Mouse (Mus musculus) thymus, postnatal 25 days (tissue): ENCODE results near the gene Ttll12.

Experiments used
- DNase-seq: peaks from one replicate; pipeline ENCODE4 v3.0.0; 2022

Gene Ttll12

GRCm38 (mm10) chr15:83560941-83561477 is 33.9 kb downstream of the Ttll12 start:
- DNase-seq = no peak

GRCm38 (mm10) chr15:83555161-83555974 is 39.6 kb downstream of the Ttll12 start:
- peak; percentile 91 for DNase-seq

- DNase-seq = no peak
Measured at GRCm38 (mm10) chr15:83553831-83554230, 41.1 kb downstream of the Ttll12 start.

DNA sequence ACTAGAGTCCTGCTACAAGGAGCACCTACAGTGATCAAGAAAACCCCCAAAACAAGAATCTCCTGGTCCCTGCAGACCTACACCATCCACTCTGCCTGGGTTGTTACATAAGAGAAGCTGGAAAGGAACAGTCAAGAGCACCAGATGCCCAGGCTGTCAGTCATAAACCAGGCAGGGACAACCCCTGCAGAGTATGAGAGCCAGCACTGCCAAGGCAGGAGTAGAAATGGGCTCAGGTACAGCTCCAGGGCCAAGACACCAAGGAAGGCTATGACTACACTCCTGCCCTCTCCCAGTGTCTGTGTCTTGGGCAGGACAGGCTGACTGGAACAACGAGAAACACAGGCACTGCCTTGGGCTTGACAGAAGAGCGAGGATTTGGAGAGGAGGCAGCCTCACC is 44.8 kb downstream of the Ttll12 start:
- DNase-seq = no peak

GRCm38 (mm10) chr15:83547144-83547543 is 47.8 kb downstream of the Ttll12 start:
- no peak for DNase-seq

DNA sequence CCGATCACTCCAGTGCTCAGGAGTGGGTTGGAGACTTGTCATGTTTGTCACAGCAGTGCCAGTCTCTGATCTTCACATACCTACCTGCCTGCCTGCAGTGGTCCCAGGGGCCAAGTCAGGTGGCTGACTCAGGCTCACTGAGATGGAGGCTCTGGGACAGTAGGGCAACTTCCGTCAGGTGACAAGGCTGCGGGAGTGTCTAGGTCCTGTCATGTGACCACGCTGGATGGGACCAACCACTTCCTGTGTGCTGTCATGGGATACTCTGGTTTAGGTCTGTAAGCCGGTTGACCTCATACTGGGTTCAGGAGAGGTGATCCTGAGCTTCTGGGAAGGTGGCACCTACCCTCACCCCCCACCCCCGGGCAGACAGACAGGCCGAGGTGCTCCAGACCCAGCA is 48.9 kb downstream of the Ttll12 start:
- DNase-seq = no peak

DNA sequence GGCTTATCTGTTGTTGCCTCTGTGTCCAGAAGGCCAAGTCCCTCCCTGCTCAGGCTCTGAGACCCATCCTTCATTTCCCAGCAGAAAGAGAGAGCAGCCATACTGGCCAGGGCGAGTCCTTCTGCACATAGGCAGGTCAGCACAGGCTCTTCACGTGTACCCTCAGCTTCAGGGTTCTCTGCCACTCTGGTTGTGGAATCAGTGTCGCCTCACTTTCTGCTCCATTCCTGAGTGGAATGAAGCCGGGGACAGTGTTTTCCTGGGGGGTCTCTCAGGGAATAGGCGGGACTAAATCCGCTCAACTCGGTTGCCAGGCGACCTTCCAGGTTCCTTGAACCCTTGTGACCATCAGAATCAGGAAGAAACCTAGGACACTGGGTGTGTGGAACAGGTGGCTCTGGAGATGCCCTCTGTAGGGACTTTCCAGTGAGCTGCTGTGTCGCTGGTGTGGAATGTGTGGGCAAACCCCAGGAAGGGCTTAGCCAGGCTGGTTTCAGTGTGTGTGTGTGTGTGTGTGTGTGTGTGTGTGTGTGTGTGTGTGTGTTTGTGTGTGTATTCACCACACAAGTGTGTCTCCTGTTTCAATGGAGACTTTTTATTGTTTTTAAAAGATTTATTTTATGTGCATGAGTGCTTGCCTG is 53.2 kb downstream of the Ttll12 start:
- DNase-seq = no peak

DNA sequence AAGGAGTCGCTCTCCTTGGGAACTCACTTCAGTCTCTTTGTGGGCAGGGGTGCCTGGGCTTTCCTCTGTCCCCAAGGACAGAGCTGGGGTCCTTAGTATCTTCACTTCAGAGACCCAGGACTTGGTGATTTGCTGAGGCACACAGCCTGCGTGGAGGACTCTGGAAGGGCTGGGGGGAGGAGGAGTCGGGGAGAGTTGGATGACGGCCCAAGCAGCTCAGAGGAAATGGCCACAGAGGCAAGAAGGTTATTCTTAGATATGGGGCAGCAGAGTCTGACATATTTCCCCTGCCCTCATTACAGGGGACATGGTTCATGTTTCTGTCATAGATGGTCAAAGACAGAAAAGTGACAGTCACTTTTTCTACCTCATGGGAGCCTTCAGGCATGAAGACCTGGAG is 55.1 kb downstream of the Ttll12 start:
- DNase-seq = no peak

- DNase-seq = no peak
Measured at GRCm38 (mm10) chr15:83538855-83539254, 56.1 kb downstream of the Ttll12 start.

GRCm38 (mm10) chr15:83535890-83536231 is 59.1 kb downstream of the Ttll12 start:
- DNase-seq = no peak

DNA sequence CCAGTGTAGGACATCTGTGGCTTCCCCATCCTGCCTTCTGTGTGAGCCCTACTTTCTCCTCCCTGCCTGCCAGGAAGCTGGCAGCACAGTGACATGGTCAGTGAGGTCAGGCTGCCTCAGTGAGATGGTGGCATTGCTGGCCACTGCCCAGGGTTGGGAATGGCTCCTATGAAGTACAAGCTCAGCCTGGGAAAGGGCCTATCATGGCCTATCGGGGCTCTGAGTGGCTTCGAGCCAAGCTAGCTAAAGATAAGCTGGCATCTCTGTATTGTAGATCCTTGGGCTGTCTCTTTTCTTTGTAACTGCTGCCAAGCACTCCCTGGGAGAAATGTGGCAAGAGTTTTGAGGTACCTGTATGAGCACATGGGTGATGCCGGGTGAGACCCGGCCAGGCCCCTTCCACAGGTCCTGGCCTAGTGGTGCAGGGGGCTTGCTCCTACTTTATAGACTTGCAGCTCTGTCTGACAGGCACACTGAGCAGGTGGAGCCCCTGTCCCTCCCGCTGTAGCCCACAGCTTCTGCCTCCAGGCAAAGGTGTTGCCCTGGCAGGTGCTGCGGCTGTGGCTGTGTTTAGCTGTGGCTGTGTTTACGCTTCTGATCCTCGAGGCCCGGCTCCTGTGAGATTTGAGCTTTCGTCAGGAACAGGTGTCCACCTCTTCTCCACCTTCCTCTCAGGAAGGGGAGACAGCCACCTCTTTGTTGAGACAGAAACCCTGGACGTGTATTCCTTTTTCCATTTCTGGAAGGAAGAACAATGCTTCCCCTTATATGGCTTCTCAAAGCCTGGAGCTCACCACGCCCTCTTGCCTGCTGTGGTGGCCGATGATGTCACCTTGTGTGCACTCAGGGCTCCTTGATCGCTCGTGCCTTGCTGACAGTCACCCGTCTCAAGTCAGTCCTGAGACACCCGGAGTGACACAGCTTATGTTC is 59.7 kb downstream of the Ttll12 start:
- no peak for DNase-seq

DNA sequence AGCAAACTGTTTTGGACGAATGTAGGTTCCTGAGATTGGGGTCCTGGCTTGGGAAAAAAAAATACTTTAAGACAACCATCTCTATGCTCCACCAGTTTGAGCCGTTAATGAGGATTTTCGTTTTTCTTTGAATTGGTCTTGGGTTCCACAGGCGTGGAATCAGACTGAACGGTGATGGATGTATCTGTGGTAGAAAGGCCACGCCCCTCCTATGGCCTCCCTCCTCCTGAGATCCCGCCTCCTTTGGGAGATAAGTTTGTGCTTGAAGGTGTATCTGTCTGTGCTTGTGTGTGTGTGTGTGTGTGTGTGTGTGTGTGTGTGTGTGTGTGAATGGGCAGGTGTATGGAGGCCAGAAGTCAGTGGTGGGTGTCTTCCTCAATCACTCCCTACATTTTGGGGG is 62.4 kb downstream of the Ttll12 start:
- no peak for DNase-seq

GRCm38 (mm10) chr15:83531961-83532469 is 62.9 kb downstream of the Ttll12 start:
- no peak for DNase-seq

DNA sequence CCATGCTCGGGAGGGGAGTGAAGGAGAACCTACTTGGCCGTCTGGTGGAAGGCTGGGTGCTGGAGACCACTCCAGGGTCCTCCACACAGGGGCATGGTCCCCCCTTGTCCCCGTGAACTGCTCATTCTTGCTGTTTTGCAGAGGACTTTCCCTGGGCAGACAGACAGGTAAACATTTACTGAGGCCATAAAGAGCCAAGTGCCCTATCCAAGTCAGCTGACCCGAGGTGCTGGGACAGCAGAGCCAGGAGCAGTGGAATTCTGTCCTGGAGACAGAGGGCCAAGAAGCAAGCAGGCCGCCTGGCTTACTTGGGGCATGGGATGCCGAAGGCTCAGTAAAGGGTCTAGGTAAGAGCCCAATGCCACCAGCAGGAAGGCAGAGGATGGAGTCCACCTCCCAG is 64.3 kb downstream of the Ttll12 start:
- DNase-seq = no peak

GRCm38 (mm10) chr15:83530233-83530632 is 64.7 kb downstream of the Ttll12 start:
- DNase-seq = no peak

GRCm38 (mm10) chr15:83529765-83530164 is 65.2 kb downstream of the Ttll12 start:
- DNase-seq = no peak

DNA sequence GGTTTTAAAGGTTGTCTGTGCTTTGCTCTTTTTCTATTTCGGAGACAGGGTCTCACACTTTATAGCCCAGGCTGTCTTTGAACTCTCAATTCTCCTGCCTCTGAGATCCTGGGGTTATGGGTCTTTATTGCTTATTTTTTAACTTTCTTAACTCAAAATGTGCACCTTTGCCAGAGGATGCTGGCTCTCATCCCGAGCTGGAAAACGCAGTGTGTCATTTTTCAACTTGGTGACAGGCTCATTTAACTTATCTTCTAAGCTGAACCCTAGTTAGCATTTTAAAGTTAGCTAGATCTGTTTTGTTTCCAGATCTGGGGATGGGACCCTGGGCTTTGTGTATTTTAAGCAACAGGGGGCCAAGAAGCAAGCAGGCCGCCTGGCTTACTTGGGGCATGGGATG is 66.1 kb downstream of the Ttll12 start:
- no peak for DNase-seq

- no peak for DNase-seq
Measured at GRCm38 (mm10) chr15:83527747-83528146, 67.2 kb downstream of the Ttll12 start.

DNA sequence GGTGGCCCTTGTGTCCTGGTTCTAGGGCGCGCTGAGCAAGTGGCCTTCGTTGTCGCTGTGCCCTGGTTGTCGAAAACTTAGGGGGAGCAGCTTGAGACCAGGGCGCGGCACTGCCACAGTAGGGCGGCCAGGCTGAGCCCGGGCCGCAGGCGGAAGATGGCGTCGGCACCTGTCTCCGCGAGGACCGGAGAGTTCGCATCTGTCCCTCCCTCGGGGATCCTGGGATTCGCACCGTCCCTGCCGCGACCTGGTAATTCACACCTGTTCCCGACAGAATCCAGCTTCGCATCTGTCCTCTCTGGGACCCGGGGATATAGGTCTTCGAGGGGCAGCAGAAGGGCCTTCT is 67.9 kb downstream of the Ttll12 start:
- DNase-seq = no peak

DNA sequence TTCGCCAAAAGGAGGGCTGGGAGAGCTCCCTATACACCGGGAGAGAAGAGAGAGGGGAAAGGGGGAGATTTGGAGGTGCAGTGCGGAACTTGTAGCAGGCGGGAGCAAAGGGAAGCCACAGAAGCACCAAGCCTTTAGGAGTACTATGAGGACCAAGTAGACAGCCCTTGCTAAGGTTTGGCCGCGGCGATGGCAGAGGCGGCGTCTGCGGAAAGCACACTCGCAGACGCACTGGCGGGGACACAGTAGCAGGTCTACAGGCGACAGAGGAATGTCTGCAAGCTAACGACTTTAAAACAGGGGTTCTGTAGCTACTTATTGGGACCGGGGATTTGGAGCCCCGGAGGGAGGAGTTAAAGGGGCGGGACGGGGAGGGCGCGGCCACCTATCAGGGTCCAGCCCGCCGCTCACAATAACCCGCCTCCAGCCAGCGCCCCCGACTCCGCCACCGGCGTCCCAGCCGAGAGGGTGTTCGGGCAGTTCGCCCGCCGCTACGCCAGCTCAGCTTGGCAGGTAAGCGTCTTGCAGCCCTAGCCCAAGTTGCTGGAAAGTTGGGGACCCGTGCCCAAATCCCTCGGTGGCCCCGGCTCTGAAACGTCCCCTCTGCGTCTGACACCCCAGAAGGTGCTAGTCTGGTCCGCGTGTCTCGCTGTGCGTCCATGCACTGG is 68.4 kb downstream of the Ttll12 start, which contains the start of gene Bik:
Bik (plus strand) TSS at position 439 of the 668 bp plus-strand sequence.
- peak; percentile 63 for DNase-seq
